Mouse (Mus musculus) embryo, embryonic 10.5 days (tissue): ENCODE measurements around the gene Rnf123.
A peak's percentile ranks its signal among the peaks of the same experiment; 100 is the strongest.

Source experiments
- DNase-seq: peaks from one replicate; pipeline ENCODE4 v3.0.0-alpha.2; 2015; ENCODE audit warnings: low spot score

Gene Rnf123

GRCm38 (mm10) chr9:108062142-108062541 lies 21.0 kb downstream of the Rnf123 start:
- no peak for DNase-seq

GRCm38 (mm10) chr9:108058291-108058690 lies 24.9 kb downstream of the Rnf123 start:
- no peak for DNase-seq

DNA sequence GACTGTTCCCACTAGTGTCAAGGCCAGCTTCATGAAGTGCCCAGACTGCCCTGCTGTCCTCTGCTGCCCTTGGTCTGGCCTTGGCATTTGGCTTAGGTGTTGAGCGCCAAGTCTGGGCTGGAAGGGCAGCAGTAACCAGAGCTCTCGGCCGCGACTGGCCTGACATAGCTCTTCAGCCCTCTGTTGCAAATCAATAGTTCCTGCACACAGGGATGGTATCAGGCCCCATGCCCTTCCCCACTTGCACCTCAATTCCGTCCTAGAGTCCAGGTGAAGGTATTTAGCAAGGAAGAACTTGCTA lies 25.9 kb downstream of the Rnf123 start:
- DNase-seq: no peak

DNA sequence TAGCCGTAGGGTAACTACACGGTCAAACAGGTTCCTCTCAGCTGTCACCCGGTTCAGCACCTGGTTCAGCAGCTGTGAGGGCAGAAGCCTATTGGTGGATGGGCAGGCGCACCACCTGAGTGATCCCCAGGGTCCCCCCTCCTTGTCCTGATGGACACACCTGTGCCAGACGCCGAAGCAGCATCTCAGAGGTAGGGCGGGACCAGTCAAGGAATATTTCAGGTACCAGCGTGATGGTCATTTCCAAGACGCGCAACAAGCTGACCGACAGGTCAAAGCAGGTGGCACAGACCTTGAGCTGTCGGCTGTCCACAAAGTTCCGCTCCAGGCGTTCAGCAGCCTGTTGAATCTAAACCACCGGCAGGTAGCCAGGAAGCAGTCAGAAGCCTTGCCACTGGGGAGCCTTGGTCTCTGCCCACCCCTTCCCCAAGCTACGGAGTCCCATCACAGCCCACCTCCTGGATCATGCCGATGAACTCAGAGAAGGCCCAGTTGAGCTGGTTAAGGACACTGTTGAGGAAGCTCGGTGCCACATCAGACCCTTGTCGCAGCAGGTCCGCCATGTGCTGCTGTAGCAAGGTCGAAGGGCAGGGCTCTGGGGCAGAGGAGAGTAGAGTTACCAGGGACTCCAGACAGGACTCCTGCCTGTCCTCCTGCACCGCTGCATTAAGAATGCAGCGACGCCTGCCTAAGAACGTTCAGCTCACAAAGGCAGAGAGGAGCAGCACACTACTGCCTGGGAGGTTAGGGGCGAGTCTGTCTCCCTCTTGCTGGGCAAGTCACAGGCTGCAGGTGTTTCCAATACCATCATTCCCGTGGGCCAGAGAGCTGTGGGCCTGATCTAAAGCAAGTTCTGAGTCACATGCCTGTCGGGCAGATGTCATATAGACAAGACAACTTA lies 26.5 kb downstream of the Rnf123 start:
- DNase-seq: no peak

DNA sequence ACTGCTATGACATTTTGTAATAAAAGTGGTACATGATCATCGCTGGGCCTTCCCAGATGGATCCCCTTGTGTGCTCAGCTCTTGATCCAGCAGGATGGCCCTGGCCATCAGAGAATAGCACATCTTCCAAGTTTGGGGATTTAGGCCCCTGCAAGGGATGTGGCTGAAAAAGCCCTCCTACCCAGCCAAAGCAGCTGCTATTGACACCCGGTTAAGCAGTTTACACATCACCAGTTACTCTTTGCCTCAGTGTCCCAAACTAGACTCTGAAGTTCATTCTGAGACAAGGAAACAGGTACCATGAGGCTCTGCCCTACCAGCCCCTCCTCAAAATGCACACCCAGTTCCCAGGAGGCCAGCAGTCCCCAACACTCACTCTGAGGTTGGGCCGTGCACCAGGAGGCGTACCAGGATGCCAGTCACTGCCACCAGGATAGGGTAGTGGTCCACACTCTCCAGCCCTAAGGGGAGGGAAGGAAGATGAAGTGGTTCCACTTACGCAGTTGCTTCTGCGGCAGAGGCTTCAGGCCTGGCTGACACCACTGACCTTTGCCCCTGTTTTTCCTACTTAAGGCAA lies 27.4 kb downstream of the Rnf123 start:
- no peak for DNase-seq

DNA sequence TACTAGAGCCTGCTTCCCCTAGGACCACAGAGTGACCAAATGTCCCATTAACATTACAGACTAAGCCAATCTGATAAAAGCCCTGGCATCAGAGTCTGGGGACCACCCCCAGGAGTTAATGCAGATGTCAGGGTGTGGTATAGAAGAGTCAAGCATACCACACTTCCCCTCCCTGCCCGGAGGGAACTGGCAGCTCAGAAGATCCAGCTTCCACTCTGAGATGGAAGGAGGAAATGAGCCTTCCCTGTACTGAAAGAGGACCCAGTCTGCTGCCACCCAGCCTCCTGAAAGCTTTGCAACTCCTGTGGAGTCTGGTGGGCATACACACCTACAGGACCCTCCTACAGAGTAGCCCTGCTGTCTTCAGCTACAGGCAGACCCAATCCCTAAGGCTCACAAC lies 28.1 kb downstream of the Rnf123 start:
- DNase-seq: no peak

GRCm38 (mm10) chr9:108054331-108055040 lies 28.7 kb downstream of the Rnf123 start:
- DNase-seq: no peak

- DNase-seq: no peak
Observed at GRCm38 (mm10) chr9:108053665-108054225, 29.4 kb downstream of the Rnf123 start.

DNA sequence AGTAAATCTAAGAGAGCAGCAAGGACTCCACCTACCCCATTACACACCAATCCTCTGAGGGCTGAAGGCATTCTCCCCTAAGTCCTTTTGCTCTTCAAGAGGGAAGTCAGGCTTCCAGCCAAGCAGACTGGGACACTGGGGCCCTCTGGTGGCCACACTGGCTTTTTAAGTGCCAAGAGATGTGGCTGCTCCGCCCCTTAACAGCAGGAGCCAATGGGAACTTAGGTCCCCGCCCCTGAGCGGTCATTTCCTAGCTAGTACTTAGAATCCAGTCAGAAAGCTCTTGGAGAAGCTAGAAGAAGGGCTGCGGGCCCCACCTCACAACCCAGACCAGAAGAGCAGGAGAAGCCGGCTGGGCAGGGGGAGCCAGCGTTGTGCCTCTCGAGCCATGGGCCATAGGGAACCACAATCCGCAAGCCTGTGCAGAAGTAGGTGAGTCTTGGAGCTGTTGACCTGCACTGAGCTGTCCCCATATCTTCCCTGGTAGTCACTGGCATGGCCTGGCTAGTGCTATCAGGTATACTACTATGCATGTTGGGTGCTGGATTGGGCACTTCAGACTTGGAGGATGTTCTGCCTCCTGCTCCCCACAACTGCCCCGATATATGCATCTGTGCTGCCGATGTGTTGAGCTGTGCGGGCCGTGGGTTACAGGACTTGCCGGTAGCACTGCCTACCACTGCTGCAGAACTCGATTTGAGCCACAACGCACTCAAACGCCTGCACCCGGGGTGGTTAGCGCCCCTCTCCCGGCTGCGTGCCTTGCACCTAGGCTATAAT lies 30.1 kb downstream of the Rnf123 start, which contains the start of gene Amigo3:
TSS of gene Amigo3 (plus strand) at position 275 of the 780 bp plus-strand sequence.
- DNase-seq: peak; percentile 98

DNA sequence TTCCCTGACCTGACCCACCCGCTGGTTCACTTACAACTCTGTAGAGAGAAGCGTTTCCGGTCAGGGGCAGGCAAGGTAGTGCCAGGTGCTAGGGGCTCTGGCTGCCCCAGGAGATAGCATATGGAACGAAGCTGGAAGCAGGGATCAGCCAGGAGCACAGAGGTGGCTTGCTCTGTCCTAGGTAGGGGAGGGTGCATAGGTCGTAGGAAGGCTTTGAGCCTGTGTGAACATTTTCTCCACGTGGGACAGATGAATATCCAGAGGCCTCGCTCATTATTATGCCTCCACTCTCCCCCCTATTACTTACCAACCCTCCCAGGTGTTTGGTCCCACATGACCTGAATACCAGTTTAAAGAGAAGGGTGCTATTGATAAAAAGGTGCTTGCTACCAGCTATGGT lies 30.7 kb downstream of the Rnf123 start:
- no peak for DNase-seq

DNA sequence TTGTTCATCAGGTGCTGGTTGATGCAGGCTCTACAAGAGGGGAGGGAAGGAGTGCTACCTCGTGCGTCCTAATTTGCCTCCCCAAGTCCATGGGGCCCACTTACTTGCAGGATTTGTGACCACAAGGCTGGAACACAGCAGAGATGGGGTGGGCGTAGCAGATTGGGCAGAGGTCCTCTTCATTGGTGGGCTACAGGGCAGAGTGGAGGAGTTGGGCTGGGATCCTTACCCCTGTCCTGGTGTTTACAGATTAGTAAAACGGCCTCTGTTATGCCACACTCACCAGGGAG lies 31.3 kb downstream of the Rnf123 start:
- no peak for DNase-seq

DNA sequence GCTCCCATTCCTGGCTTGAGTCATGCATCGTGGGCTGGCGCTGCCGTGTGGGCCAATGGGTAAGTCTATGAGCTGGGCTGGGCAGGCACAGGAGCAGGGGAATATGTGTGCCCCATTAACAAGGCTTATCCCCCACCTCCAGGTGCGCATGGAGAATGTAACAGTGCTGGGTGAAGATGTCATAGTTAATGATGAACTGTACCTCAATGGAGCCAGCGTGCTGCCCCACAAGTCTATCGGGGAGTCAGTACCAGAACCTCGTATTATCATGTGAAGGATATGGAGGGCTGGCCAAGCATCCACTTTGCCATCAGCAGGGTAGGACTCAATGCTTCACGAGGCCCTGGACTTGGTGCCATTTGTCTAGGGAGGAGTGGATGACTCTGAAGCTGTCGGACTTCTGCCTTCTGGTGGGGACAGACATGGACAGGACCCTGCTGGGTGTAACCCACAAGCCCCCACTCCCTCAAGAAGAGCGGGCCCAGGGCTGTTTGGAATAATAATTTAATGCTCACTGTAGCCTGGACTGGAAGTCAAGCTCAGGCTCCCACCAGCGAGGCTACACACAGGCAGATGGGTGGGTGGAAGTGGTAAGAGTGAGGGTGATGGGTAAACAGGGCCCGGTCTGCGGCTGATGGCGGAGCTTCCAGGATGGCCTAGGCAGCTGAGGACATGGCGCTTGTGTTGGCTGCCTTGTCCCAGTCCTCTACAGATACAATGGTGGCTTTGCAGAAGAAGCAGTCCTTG lies 31.8 kb downstream of the Rnf123 start:
- DNase-seq: no peak

DNA sequence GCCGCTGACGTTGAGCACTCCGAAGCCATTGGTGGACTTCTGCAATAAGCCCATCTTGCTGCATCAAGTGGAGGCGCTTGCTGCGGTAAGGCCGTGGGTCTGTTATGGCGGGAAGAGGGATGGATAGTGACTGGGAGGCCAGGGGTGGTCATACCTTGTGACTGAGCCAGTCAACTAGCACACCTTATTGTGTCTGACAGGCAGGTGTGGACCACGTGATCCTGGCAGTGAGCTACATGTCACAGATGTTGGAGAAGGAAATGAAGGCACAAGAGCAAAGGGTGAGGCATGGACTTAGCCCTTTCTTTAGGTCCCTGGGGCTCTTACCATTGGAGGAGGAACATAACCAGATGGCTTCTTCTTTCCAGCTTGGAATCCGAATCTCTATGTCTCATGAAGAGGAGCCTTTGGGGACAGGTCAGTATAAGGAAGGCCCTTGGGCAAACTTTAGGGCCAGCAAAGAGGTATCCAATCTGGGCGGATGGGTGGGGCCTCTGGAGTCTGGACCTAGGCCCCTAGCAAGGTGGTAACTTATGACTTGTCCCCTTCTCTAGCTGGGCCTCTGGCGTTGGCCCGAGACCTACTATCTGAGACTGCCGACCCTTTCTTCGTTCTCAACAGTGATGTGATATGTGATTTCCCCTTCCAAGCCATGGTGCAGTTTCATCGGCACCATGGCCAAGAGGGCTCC lies 33.4 kb downstream of the Rnf123 start:
- no peak for DNase-seq

- peak; percentile 98 for DNase-seq
Observed at GRCm38 (mm10) chr9:108049016-108049455, 34.1 kb downstream of the Rnf123 start, which contains the start of gene Gmppb. TSS of gene Gmppb (plus strand) at chr9:108049242.

DNA sequence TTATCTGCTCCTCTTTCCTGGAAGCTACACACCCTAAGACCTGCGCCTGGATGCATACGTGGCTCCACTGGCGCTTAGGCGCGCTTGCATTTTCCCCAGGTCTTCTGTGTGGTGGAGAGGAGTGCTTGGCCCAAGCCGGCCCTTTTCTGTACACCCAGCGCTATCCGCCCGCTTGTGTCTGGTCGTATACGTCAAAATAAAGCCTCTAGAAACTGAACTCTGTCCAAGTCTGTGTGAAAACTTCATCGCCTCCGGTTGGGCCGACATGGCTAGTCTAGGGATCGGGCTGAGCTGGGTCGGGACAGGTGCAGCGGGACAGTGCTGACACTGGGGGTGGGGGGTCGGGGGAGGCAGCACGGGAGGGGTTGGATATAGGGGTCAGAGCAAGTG lies 34.6 kb downstream of the Rnf123 start:
- DNase-seq: peak; percentile 54

DNA sequence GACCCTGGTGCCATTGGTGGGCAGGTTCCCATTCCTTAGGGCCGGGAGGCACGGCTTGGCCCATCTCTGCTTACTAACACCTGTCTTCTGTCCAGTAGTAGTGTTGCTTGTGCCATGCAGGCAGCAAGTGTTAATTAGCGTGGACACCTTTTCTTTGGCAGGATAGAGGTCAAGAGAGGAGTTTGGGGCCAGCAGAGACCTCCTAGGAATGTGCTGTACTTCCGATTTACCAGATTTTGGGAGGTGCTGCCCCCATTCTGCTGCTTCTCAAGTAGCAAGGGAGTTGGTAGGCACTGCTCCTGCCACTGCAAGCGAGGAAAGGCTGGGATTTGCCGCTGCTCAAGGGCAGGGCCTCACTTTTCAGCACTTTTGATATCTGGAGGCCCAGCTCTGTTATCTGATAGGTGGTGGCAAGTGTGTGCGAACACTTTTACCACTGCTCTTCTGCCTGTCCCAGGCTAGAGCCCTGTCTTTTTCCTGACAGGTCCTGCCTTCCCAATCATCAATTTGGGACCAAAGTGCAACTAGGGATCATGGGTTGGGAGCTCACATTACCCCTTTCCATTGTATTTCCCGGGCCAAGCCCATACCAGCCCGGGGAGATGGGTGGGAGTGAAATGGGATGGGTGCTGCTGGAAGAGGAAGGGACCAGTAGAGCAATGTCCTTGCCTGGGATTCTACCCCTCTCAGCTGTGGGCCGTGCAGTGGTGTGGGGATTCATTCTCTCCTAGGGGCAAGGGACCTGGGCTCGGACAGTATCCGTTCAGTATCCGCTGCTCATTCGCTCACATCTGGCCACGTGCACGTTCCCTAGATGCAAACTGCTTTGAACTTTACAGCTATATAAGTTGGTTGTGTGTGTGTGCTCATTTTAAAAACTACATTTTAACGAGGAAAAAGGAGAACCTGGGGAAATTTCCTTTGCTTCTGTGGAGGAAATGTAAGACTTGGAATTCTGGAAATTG lies 35.3 kb downstream of the Rnf123 start:
- no peak for DNase-seq

DNA sequence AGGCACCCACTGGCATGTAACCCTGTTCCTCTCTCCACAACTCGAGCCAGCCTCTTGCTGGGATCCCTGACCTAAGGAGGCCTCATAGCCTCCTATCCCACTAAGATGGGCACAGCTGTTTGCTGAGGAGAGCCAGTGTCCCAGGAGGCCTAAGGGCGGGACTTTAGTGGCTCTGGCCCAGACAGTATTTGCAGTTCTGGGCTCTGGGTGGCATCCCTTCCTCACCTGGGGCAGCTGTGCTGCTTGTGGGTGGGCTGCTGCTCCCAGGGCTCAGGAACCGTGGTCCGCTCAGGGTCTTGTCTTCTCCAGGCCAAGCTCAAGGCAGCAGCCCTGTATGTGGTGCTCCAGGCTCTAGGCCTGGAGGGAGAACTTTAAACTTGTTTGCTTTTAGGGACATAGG lies 36.6 kb downstream of the Rnf123 start:
- no peak for DNase-seq

DNA sequence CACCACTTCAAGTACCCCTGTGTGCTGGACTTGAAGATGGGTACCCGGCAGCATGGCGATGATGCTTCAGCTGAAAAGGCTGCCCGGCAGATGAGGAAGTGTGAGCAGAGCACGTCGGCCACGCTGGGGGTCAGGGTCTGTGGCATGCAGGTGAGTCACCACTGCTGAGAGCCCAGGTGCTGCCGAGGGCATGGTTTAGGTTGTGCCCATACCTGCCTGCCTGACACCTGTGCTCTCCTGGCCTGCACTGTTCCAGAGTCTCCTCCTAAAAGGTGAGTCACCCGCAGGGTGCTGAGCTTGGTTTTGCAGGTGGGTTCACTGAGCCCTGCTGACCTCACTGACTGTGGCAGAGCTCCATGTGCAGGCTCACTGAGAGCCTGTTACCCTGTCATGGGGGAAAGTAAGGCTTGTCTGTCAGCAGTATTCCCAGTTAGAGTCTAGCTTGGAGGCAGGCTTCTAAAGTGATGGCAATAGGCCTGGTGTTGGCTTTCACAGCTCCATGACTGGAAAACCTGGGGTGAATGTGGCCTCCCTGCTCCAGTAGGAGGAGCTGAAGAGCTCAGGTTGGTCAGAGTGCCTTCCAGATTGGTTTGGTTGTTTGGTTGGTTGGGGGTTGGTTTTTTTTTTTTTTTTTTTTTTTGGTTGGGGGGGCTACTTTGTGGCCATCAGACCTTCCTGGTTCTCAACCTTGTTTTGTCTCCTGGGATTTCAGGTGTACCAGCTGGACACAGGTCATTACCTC lies 38.2 kb downstream of the Rnf123 start:
- no peak for DNase-seq
